Mouse (Mus musculus) lung, adult 2 months (tissue): Measurements from ENCODE around the gene Mecom.

ENCODE experiments used
- CTCF ChIP-seq: fragments of 200-500 bp; IDR thresholded peaks from 2 replicates; pipeline ENCODE4 v1.5.1; 2011; ENCODE audit warnings: mild to moderate bottlenecking, low read length, control low read depth; ENCODE audit not compliant: insufficient read depth
- POLR2A ChIP-seq: fragments of 200-500 bp; IDR thresholded peaks from 2 replicates; pipeline ENCODE4 v1.6.1; 2011; ENCODE audit warnings: low read depth, mild to moderate bottlenecking, control low read depth, low read length, borderline replicate concordance; ENCODE audit errors: extremely low read depth

- TF ChIP-seq CTCF (no peak), POLR2A (no peak)
Observed at GRCm38 (mm10) chr3:30198854-30199253, 349.0 kb downstream of the Mecom start.
